Mouse (Mus musculus) CH12.LX (cell line): ENCODE measurements at regions not wholly inside any gene's neighbourhood (a gene's known extent, or its start where the extent isn't known, plus 50 kb on each side); places are given as distances from the start of the nearest gene placed in this dataset.

Experiments
- DNase-seq: peaks from one replicate; pipeline ENCODE4 v3.0.0-alpha.2; 2013; ENCODE audit errors: extremely low read depth
- H3K27ac ChIP-seq: 2 replicates; pipeline ENCODE4 v1.5.1; 2012; ENCODE audit warnings: low read depth, mild to moderate bottlenecking, control low read depth, moderate library complexity; ENCODE audit not compliant: insufficient read depth
- H3K27me3 ChIP-seq: replicated peaks from 2 replicates; pipeline ENCODE3; 2012; ENCODE audit warnings: inconsistent platforms
- H3K36me3 ChIP-seq, 2 experiments: replicated peaks in 1 of 2; 2 replicates each; pipeline versions ENCODE3 to v1.6.1; 2012; ENCODE audit warnings: inconsistent platforms in 1 of 2, low read length in 1 of 2, mild to moderate bottlenecking in 1 of 2, mixed read lengths in 1 of 2, moderate library complexity in 1 of 2; ENCODE audit not compliant: control insufficient read depth in 1 of 2, insufficient read depth in 1 of 2
- H3K4me1 ChIP-seq, 2 experiments: 2 replicates each; pipeline ENCODE4 v1.6.1; 2012; ENCODE audit warnings: inconsistent platforms in 1 of 2, moderate library complexity in 1 of 2; ENCODE audit not compliant: insufficient read depth in 2 of 2, control insufficient read depth in 1 of 2
- H3K4me2 ChIP-seq: 2 replicates; pipeline ENCODE4 v1.6.1; 2012; ENCODE audit warnings: low read depth, mild to moderate bottlenecking, control low read depth; ENCODE audit not compliant: poor library complexity, insufficient read depth, severe bottlenecking
- H3K4me3 ChIP-seq, 3 experiments: fragments of 150-350 bp in 1 of 3; sonication (generic) in 1 of 3; replicated peaks in 1 of 3; 2 replicates each; pipeline versions ENCODE3 to v1.5.1; 2011 to 2012; ENCODE audit warnings: low read depth in 2 of 3, low read length in 2 of 3, mild to moderate bottlenecking in 2 of 3, moderate library complexity in 2 of 3, control low read depth in 1 of 3, improper control_type of control experiment in 1 of 3, inconsistent platforms in 1 of 3, mixed read lengths in 1 of 3; ENCODE audit not compliant: poor library complexity in 1 of 3
- H3K79me2 ChIP-seq: replicated peaks from 2 replicates; pipeline ENCODE4 v1.6.1; 2012; ENCODE audit warnings: mild to moderate bottlenecking, moderate library complexity; ENCODE audit not compliant: control insufficient read depth, poor library complexity, insufficient read depth, severe bottlenecking; ENCODE audit errors: extremely low read depth
- H3K9ac ChIP-seq: 2 replicates; pipeline ENCODE4 v1.6.1; 2012; ENCODE audit warnings: low read depth, mild to moderate bottlenecking, control low read depth, moderate library complexity; ENCODE audit not compliant: insufficient read depth
- H3K9me3 ChIP-seq: replicated peaks from 2 replicates; pipeline ENCODE3; 2012; ENCODE audit warnings: low read length, inconsistent platforms, mixed read lengths
- BHLHE40 ChIP-seq: IDR thresholded peaks from 2 replicates; pipeline ENCODE4 v1.6.1; 2011; ENCODE audit warnings: mild to moderate bottlenecking, low read depth, low read length, improper control_type of control experiment
- CHD2 ChIP-seq: IDR thresholded peaks from 2 replicates; pipeline ENCODE4 v1.6.1; 2011; ENCODE audit warnings: low read length, improper control_type of control experiment
- GABPA ChIP-seq: IDR thresholded peaks from 2 replicates; pipeline ENCODE4 v1.6.1; 2012; ENCODE audit warnings: low read depth, low read length, improper control_type of control experiment, inconsistent platforms; ENCODE audit not compliant: insufficient replicate concordance
- JUN ChIP-seq: IDR thresholded peaks from 2 replicates; pipeline ENCODE4 v1.6.1; 2011; ENCODE audit warnings: low read depth, mild to moderate bottlenecking, low read length, improper control_type of control experiment, moderate library complexity; ENCODE audit not compliant: insufficient read depth
- JUND ChIP-seq: conservative IDR thresholded peaks from 2 replicates; pipeline ENCODE4 v1.6.1; 2011; ENCODE audit warnings: low read depth, low read length, improper control_type of control experiment
- KAT2A ChIP-seq: IDR thresholded peaks from 2 replicates; pipeline ENCODE4 v1.6.1; 2012; ENCODE audit warnings: low read length, improper control_type of control experiment, inconsistent platforms; ENCODE audit not compliant: insufficient replicate concordance
- MAFK ChIP-seq: IDR thresholded peaks from 2 replicates; pipeline ENCODE4 v1.6.1; 2011; ENCODE audit warnings: low read length, improper control_type of control experiment; ENCODE audit not compliant: insufficient replicate concordance
- MAX ChIP-seq: IDR thresholded peaks from 2 replicates; pipeline ENCODE4 v1.6.1; 2011; ENCODE audit warnings: low read length, improper control_type of control experiment
- MAZ ChIP-seq: IDR thresholded peaks from 2 replicates; pipeline ENCODE4 v1.6.1; 2012; ENCODE audit warnings: low read depth, mild to moderate bottlenecking, inconsistent platforms, low read length, improper control_type of control experiment, moderate library complexity
- MEF2A ChIP-seq: IDR thresholded peaks from 2 replicates; pipeline ENCODE4 v1.6.1; 2014; ENCODE audit warnings: low read depth, mild to moderate bottlenecking, inconsistent platforms, low read length, improper control_type of control experiment, borderline replicate concordance
- MXI1 ChIP-seq: IDR thresholded peaks from 2 replicates; pipeline ENCODE4 v1.6.1; 2011; ENCODE audit warnings: mild to moderate bottlenecking, low read depth, low read length, improper control_type of control experiment
- MYC ChIP-seq: IDR thresholded peaks from 2 replicates; pipeline ENCODE4 v1.6.1; 2011; ENCODE audit warnings: low read depth, mild to moderate bottlenecking, improper control_type of control experiment, low read length
- NRF1 ChIP-seq: IDR thresholded peaks from 2 replicates; pipeline ENCODE4 v1.6.1; 2014; ENCODE audit warnings: low read depth, mild to moderate bottlenecking, inconsistent platforms, low read length, improper control_type of control experiment, moderate library complexity
- POLR2A ChIP-seq: IDR thresholded peaks from 2 replicates; pipeline ENCODE4 v1.6.1; 2011; ENCODE audit warnings: low read depth, mild to moderate bottlenecking, improper control_type of control experiment, low read length
- TBP ChIP-seq: conservative IDR thresholded peaks from 2 replicates; pipeline ENCODE4 v1.6.1; 2011; ENCODE audit warnings: low read depth, low read length, improper control_type of control experiment
- UBTF ChIP-seq: IDR thresholded peaks from 2 replicates; pipeline ENCODE4 v1.6.1; 2012; ENCODE audit warnings: low read depth, mild to moderate bottlenecking, inconsistent platforms, low read length, improper control_type of control experiment, moderate library complexity
- USF1 ChIP-seq: IDR thresholded peaks from 2 replicates; pipeline ENCODE4 v1.6.1; 2014; ENCODE audit warnings: low read depth, mild to moderate bottlenecking, inconsistent platforms, low read length, improper control_type of control experiment
- USF2 ChIP-seq: conservative IDR thresholded peaks from 2 replicates; pipeline ENCODE4 v1.6.1; 2011; ENCODE audit warnings: low read depth, low read length, improper control_type of control experiment
- ZC3H11A ChIP-seq: IDR thresholded peaks from 2 replicates; pipeline ENCODE4 v1.6.1; 2012; ENCODE audit warnings: low read depth, mild to moderate bottlenecking, inconsistent platforms, low read length, improper control_type of control experiment
- ZKSCAN1 ChIP-seq: IDR thresholded peaks from 2 replicates; pipeline ENCODE4 v1.6.1; 2012; ENCODE audit warnings: low read depth, inconsistent platforms, low read length, improper control_type of control experiment, borderline replicate concordance
- dilution Hi-C: fragments of 300-500 bp; cut with MboI; formaldehyde crosslinking; loops from 2 replicates; pipeline ENCODE4 v1.14.3; 2020; ENCODE audit warnings: low sequenced_read_pairs; ENCODE audit not compliant: extremely low pct_unique_long_range_greater_than_20kb, extremely low pct_ligation_motif_present
- in situ Hi-C: fragments of 300-500 bp; cut with MboI; formaldehyde crosslinking; loops from 3 replicates; pipeline ENCODE4 v1.14.3; 2019; ENCODE audit warnings: low sequenced_read_pairs, low pct_ligation_motif_present, low pct_unique_long_range_greater_than_20kb, mixed read lengths

- no peak for DNase-seq
- Histone ChIP-seq H3K4me1 (peaks cover 0 to 4% of the 10 kb centered on the region in 2 experiments; a peak in 1 of 4 replicates), H3K9me3 (no peaks in the 10 kb centered on the region), H3K9ac (no peak overlapping the region), H3K4me2 (peak overlapping the region; percentile 26; the same call in 1 of the 2 replicates), H3K79me2 (no peaks in the 10 kb centered on the region), H3K27me3 (no peaks in the 10 kb centered on the region), H3K27ac (no peak overlapping the region), H3K36me3 (no peaks in the 10 kb centered on the region), H3K4me3 (no peak overlapping the region)
- in situ Hi-C loops, result no loop called here
- dilution Hi-C loops, result no loop called here
- TF ChIP-seq CHD2 (no peak), MEF2A (no peak), JUND (no peak), MYC (no peak), GABPA (no peak), BHLHE40 (no peak), ZC3H11A (no peak), MXI1 (no peak), UBTF (no peak)
Observed at GRCm38 (mm10) chr16:93182656-93183055, 356.7 kb upstream of the Runx1 start.

DNA sequence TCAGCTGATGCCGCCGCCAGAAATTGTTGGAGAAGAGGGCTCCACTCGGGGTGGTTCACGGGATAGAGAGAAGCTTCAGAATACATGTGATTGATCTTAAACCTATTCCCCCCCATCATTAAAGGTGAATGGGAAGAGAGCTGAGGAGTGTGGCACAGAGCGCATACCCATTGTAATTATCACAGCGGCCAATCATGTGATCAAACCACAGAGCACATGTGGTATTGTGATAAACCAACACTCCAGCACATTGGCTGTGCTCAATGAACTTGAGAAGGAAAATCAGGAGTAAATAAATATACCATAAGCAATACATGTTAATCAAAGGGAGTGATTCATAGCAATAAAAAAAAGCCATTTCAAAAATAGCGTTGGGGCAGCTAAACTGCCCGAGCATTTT is 355.5 kb upstream of the Runx1 start:
- no peak overlapping the region for H3K9ac ChIP-seq
- no peaks in the 10 kb centered on the region for H3K9me3 ChIP-seq
- in situ Hi-C loops (no loop called here), dilution Hi-C loops (no loop called here)
- no peaks in the 10 kb centered on the region for H3K27me3 ChIP-seq
- H3K36me3 ChIP-seq, result no peaks in the 10 kb centered on the region
- peaks cover 0 to 4% of the 10 kb centered on the region in 2 experiments; a peak in 1 of 4 replicates for H3K4me1 ChIP-seq
- no peaks in the 10 kb centered on the region for H3K79me2 ChIP-seq
- no peak overlapping the region for H3K27ac ChIP-seq
- DNase-seq, result no peak
- no peak for TF ChIP-seq UBTF
- no peak for TF ChIP-seq NRF1
- TF ChIP-seq CHD2, result no peak
- no peak for TF ChIP-seq MAX
- no peak for TF ChIP-seq JUN
- no peak for TF ChIP-seq MAZ
- no peak for TF ChIP-seq ZKSCAN1
- TF ChIP-seq KAT2A, result no peak
- TF ChIP-seq USF1, result no peak
- TF ChIP-seq MAFK, result no peak
- no peak for TF ChIP-seq POLR2A
- TF ChIP-seq USF2, result no peak
- TF ChIP-seq TBP, result no peak
- no peak overlapping the region for H3K4me2 ChIP-seq
- no peak overlapping the region for H3K4me3 ChIP-seq
